Mouse (Mus musculus): ENCODE data around the gene Ugt1a10. TPM values are rescaled to one million over a fixed set of nuclear protein-coding genes. Genes with fewer than 3 reads are reported as not detected.

Ugt1a10 gene
- polyA plus RNA-seq, 1 experiment from 2014 or later, result not detected

- Histone ChIP-seq H3K4me3 (no peak overlapping the region), H3K4me1 (no peaks in the 10 kb centered on the region), H3K27me3 (ENCODE audit: low read depth, poor library complexity, severe bottlenecking) (no peaks in the 10 kb centered on the region), H3K36me3 (no peaks in the 10 kb centered on the region), H3K9me3 (replicated peaks) (peaks cover 98% of the 10 kb centered on the region), H3K27ac (replicated peaks) (no peak overlapping the region)
- no peak for DNase-seq (ENCODE audit: low spot score)
- 69% methylated on average over 14 of the region's 14 CpGs for WGBS
Measured at GRCm38 (mm10) chr1:88233421-88234247, 178.4 kb downstream of the Ugt1a10 start.

GRCm38 (mm10) chr1:88234248-88234610 is 179.0 kb downstream of the Ugt1a10 start:
- 65% methylated on average over 4 of the region's 4 CpGs for whole genome bisulfite sequencing
- no peaks in the 10 kb centered on the region for H3K36me3 ChIP-seq
- H3K4me1 ChIP-seq, result no peaks in the 10 kb centered on the region
- no peak overlapping the region for H3K27ac ChIP-seq (replicated peaks)
- H3K9me3 ChIP-seq (replicated peaks), result peaks cover 98% of the 10 kb centered on the region
- H3K4me3 ChIP-seq, result no peak overlapping the region
- H3K27me3 ChIP-seq (ENCODE audit: low read depth, poor library complexity, severe bottlenecking), result no peaks in the 10 kb centered on the region
- DNase-seq (ENCODE audit: low spot score), result no peak

GRCm38 (mm10) chr1:88234646-88235045 is 179.5 kb downstream of the Ugt1a10 start:
- Histone ChIP-seq H3K9me3 (replicated peaks) (peaks cover 98% of the 10 kb centered on the region), H3K27me3 (ENCODE audit: low read depth, poor library complexity, severe bottlenecking) (no peaks in the 10 kb centered on the region), H3K4me1 (no peaks in the 10 kb centered on the region), H3K27ac (replicated peaks) (no peak overlapping the region), H3K4me3 (no peak overlapping the region), H3K36me3 (no peaks in the 10 kb centered on the region)
- 47% methylated on average over 5 of the region's 5 CpGs for WGBS
- DNase-seq (ENCODE audit: low spot score), result no peak

GRCm38 (mm10) chr1:88235046-88235893 is 180.1 kb downstream of the Ugt1a10 start:
- H3K27ac ChIP-seq (replicated peaks), result no peak overlapping the region
- H3K9me3 ChIP-seq (replicated peaks), result peaks cover 98% of the 10 kb centered on the region
- H3K4me1 ChIP-seq, result no peaks in the 10 kb centered on the region
- H3K4me3 ChIP-seq, result no peak overlapping the region
- WGBS, result 65% methylated on average over 11 of the region's 11 CpGs
- no peaks in the 10 kb centered on the region for H3K27me3 ChIP-seq (ENCODE audit: low read depth, poor library complexity, severe bottlenecking)
- DNase-seq (ENCODE audit: low spot score), result no peak
- H3K36me3 ChIP-seq, result no peaks in the 10 kb centered on the region

GRCm38 (mm10) chr1:88235894-88236415 is 180.8 kb downstream of the Ugt1a10 start:
- DNase-seq (ENCODE audit: low spot score), result no peak
- H3K27me3 ChIP-seq (ENCODE audit: low read depth, poor library complexity, severe bottlenecking), result no peaks in the 10 kb centered on the region
- no peak overlapping the region for H3K4me3 ChIP-seq
- WGBS, result 69% methylated on average over 4 of the region's 4 CpGs
- peaks cover 98% of the 10 kb centered on the region for H3K9me3 ChIP-seq (replicated peaks)
- H3K36me3 ChIP-seq, result no peaks in the 10 kb centered on the region
- no peak overlapping the region for H3K27ac ChIP-seq (replicated peaks)
- H3K4me1 ChIP-seq, result no peaks in the 10 kb centered on the region

GRCm38 (mm10) chr1:88237311-88237710 is 182.1 kb downstream of the Ugt1a10 start:
- Histone ChIP-seq H3K4me1 (no peaks in the 10 kb centered on the region), H3K9me3 (replicated peaks) (peaks cover 98% of the 10 kb centered on the region), H3K36me3 (no peaks in the 10 kb centered on the region), H3K27me3 (ENCODE audit: low read depth, poor library complexity, severe bottlenecking) (no peaks in the 10 kb centered on the region), H3K4me3 (no peak overlapping the region), H3K27ac (replicated peaks) (no peak overlapping the region)
- DNase-seq (ENCODE audit: low spot score), result no peak
- 83% methylated on average over 5 of the region's 5 CpGs for WGBS

- H3K27me3 ChIP-seq (ENCODE audit: low read depth, poor library complexity, severe bottlenecking), result no peaks in the 10 kb centered on the region
- no peaks in the 10 kb centered on the region for H3K4me1 ChIP-seq
- H3K4me3 ChIP-seq, result no peak overlapping the region
- H3K9me3 ChIP-seq (replicated peaks), result peaks cover 98% of the 10 kb centered on the region
- H3K27ac ChIP-seq (replicated peaks), result no peak overlapping the region
- H3K36me3 ChIP-seq, result no peaks in the 10 kb centered on the region
- WGBS, result 82% methylated on average over 6 of the region's 6 CpGs
- DNase-seq (ENCODE audit: low spot score), result no peak
Measured at GRCm38 (mm10) chr1:88238771-88239170, 183.6 kb downstream of the Ugt1a10 start.

- H3K27me3 ChIP-seq (ENCODE audit: low read depth, poor library complexity, severe bottlenecking), result no peaks in the 10 kb centered on the region
- no peaks in the 10 kb centered on the region for H3K36me3 ChIP-seq
- WGBS, result 77% methylated on average over 5 of the region's 5 CpGs
- H3K4me3 ChIP-seq, result no peak overlapping the region
- peaks cover 98% of the 10 kb centered on the region for H3K9me3 ChIP-seq (replicated peaks)
- no peak overlapping the region for H3K27ac ChIP-seq (replicated peaks)
- DNase-seq (ENCODE audit: low spot score), result no peak
- no peaks in the 10 kb centered on the region for H3K4me1 ChIP-seq
Measured at GRCm38 (mm10) chr1:88240072-88240471, 184.9 kb downstream of the Ugt1a10 start.

GRCm38 (mm10) chr1:88240579-88240978 is 185.4 kb downstream of the Ugt1a10 start:
- no peak for DNase-seq (ENCODE audit: low spot score)
- 77% methylated on average over 4 of the region's 4 CpGs for WGBS
- Histone ChIP-seq H3K36me3 (no peaks in the 10 kb centered on the region), H3K9me3 (replicated peaks) (peaks cover 98% of the 10 kb centered on the region), H3K27me3 (ENCODE audit: low read depth, poor library complexity, severe bottlenecking) (no peaks in the 10 kb centered on the region), H3K4me3 (no peak overlapping the region), H3K27ac (replicated peaks) (no peak overlapping the region), H3K4me1 (no peaks in the 10 kb centered on the region)

GRCm38 (mm10) chr1:88243861-88244260 is 188.7 kb downstream of the Ugt1a10 start:
- no peak for DNase-seq (ENCODE audit: low spot score)
- H3K4me1 ChIP-seq, result no peaks in the 10 kb centered on the region
- WGBS, result 69% methylated on average over 5 of the region's 5 CpGs
- peaks cover 100% of the 10 kb centered on the region for H3K9me3 ChIP-seq (replicated peaks)
- no peaks in the 10 kb centered on the region for H3K27me3 ChIP-seq (ENCODE audit: low read depth, poor library complexity, severe bottlenecking)
- H3K4me3 ChIP-seq, result no peak overlapping the region
- no peak overlapping the region for H3K27ac ChIP-seq (replicated peaks)
- H3K36me3 ChIP-seq, result no peaks in the 10 kb centered on the region

GRCm38 (mm10) chr1:88245881-88246280 is 190.7 kb downstream of the Ugt1a10 start:
- H3K4me1 ChIP-seq, result no peaks in the 10 kb centered on the region
- no peak for DNase-seq (ENCODE audit: low spot score)
- no peaks in the 10 kb centered on the region for H3K36me3 ChIP-seq
- 80% methylated on average over 6 of the region's 6 CpGs for WGBS
- no peak overlapping the region for H3K27ac ChIP-seq (replicated peaks)
- H3K27me3 ChIP-seq (ENCODE audit: low read depth, poor library complexity, severe bottlenecking), result no peaks in the 10 kb centered on the region
- no peak overlapping the region for H3K4me3 ChIP-seq
- peaks cover 100% of the 10 kb centered on the region for H3K9me3 ChIP-seq (replicated peaks)

GRCm38 (mm10) chr1:88246386-88246785 is 191.2 kb downstream of the Ugt1a10 start:
- H3K4me3 ChIP-seq, result no peak overlapping the region
- WGBS, result 45% methylated on average over 6 of the region's 6 CpGs

GRCm38 (mm10) chr1:88247660-88248059 is 192.5 kb downstream of the Ugt1a10 start:
- no peak for DNase-seq (ENCODE audit: low spot score)
- H3K36me3 ChIP-seq, result no peaks in the 10 kb centered on the region
- H3K9me3 ChIP-seq (replicated peaks), result peaks cover 98% of the 10 kb centered on the region
- H3K4me1 ChIP-seq, result no peaks in the 10 kb centered on the region
- no peak overlapping the region for H3K4me3 ChIP-seq
- H3K27ac ChIP-seq (replicated peaks), result no peak overlapping the region
- H3K27me3 ChIP-seq (ENCODE audit: low read depth, poor library complexity, severe bottlenecking), result no peaks in the 10 kb centered on the region
- WGBS, result 60% methylated on average over 2 of the region's 2 CpGs

More at GRCm38 (mm10) chr1:88246386-88246785, 191.2 kb downstream of the Ugt1a10 start:
- H3K4me1 ChIP-seq, result no peaks in the 10 kb centered on the region
- H3K27ac ChIP-seq (replicated peaks), result no peak overlapping the region
- H3K9me3 ChIP-seq (replicated peaks), result peaks cover 100% of the 10 kb centered on the region
- no peaks in the 10 kb centered on the region for H3K36me3 ChIP-seq
- H3K27me3 ChIP-seq (ENCODE audit: low read depth, poor library complexity, severe bottlenecking), result no peaks in the 10 kb centered on the region
- no peak for DNase-seq (ENCODE audit: low spot score)
